Mouse (Mus musculus) thymus, adult 2 months (tissue): ENCODE results near the gene Prkg2.

Experiments used
- CTCF ChIP-seq: fragments of 200-500 bp; IDR thresholded peaks from 2 replicates; pipeline ENCODE4 v1.5.1; 2012; ENCODE audit warnings: mild to moderate bottlenecking, control low read depth, low read length, moderate library complexity, borderline replicate concordance; ENCODE audit not compliant: control insufficient read depth, poor library complexity, insufficient read depth; ENCODE audit errors: extremely low read depth
- POLR2A ChIP-seq: fragments of 200-500 bp; IDR thresholded peaks from 2 replicates; pipeline ENCODE4 v1.6.1; 2012; ENCODE audit warnings: mild to moderate bottlenecking, low read length, control low read depth, moderate library complexity; ENCODE audit not compliant: control insufficient read depth, poor library complexity, insufficient read depth; ENCODE audit errors: extremely low read depth

DNA sequence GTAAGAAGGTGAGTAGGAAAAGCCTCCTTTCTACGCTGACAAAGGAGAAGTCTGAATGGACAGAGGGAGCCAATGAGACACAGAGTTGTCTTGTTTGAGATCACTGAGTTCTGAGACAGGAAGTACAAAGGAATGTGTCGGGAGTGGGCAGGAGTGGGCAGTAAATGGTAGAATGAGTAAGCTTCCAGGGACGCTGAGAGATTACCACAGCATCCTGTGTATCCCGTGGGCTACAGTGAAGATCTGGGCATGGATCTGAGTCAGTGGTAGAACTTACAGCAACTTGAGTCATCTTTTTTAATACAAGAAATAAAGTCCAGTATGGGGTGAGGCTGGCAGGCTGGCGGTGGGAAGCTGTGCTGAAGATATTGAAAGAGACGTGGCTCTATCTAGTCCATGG is 93.4 kb downstream of the Prkg2 start:
- TF ChIP-seq POLR2A (no peak), CTCF (no peak)
